Mouse (Mus musculus): ENCODE measurements around the gene Chrm2.

DNA sequence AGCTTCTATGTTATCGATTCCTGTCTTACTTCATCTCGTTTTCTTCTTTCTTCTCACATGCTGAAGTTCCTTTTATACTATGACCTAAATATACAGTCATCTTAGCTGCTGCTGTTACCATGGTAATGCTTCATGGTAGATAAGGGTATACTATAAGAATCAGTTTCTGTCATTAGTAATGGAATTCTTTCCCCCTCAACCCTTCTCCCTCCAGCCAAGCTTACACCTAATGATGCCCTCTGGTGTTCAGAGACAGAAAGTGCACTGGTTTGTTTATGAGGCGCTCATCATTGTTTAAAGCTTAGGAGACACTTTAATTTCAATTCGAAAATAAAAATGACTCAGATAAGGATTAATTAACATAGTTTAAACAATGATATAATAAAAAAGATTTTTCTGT lies 5.8 kb downstream of the Chrm2 start:
- peak; percentile 40; the same call in 1 of the 2 replicates for TF ChIP-seq CTCF (IDR thresholded peaks at IDR 0.05; ENCODE audit: borderline replicate concordance, insufficient read depth, low read depth, low read length)
- TF ChIP-seq POLR2A (IDR thresholded peaks at IDR 0.05; ENCODE audit: borderline replicate concordance, insufficient read depth, low read length): no peak

Measured in cerebellum, adult 2 months (tissue).